Mouse (Mus musculus): ENCODE measurements around the gene Mis18bp1.

- TF ChIP-seq CTCF (IDR thresholded peaks at IDR 0.05; ENCODE audit: extremely low read depth, insufficient read length, insufficient replicate concordance, low read depth, low read length): no peak
- no peak for TF ChIP-seq POLR2A (IDR thresholded peaks at IDR 0.05; ENCODE audit: low read depth, low read length)
These were observed 44.0 kb upstream of the Mis18bp1 start for GRCm38 (mm10) chr12:65216404-65216840.
